Mouse (Mus musculus) neural tube, embryonic 14.5 days (tissue): ENCODE data around the gene Grid2. TPM values are rescaled to one million over a fixed set of nuclear protein-coding genes. Genes with fewer than 3 reads are reported as not detected.

Experiments
- ATAC-seq: fragments of 200-750 bp; cut with Nextera tagmentation; 2 replicates; pipeline ENCODE4 v1.8.0; 2017; ENCODE audit warnings: low read depth, mild to moderate bottlenecking, moderate TSS enrichment, moderate library complexity
- H3K27ac ChIP-seq: fragments of 300-500 bp; sonication (generic); 2 replicates; pipeline ENCODE4 v1.5.1; 2014; ENCODE audit warnings: low read depth, mild to moderate bottlenecking, control low read depth, low read length, moderate library complexity, mixed read lengths
- H3K27me3 ChIP-seq: fragments of 300-500 bp; sonication (generic); 2 replicates; pipeline ENCODE4 v1.6.1; 2014; ENCODE audit warnings: low read length; ENCODE audit not compliant: control insufficient read depth, insufficient read depth
- H3K36me3 ChIP-seq: fragments of 300-500 bp; sonication (generic); 2 replicates; pipeline ENCODE4 v1.6.1; 2014; ENCODE audit warnings: low read length, mixed read lengths; ENCODE audit not compliant: control insufficient read depth, insufficient read depth
- H3K4me1 ChIP-seq: fragments of 300-500 bp; sonication (generic); 2 replicates; pipeline ENCODE4 v1.6.1; 2014; ENCODE audit warnings: low read length; ENCODE audit not compliant: control insufficient read depth, insufficient read depth
- H3K4me2 ChIP-seq: fragments of 300-500 bp; sonication (generic); 2 replicates; pipeline ENCODE4 v1.6.1; 2014; ENCODE audit warnings: mild to moderate bottlenecking, low read depth, low read length, control low read depth
- H3K4me3 ChIP-seq: fragments of 300-500 bp; sonication (generic); 2 replicates; pipeline ENCODE4 v1.5.1; 2014; ENCODE audit warnings: low read depth, low read length, control low read depth, mixed read lengths
- H3K9ac ChIP-seq: fragments of 300-500 bp; sonication (generic); replicated peaks from 2 replicates; pipeline ENCODE4 v1.6.1; 2014; ENCODE audit warnings: low read depth, mild to moderate bottlenecking, control low read depth, low read length, mixed read lengths
- H3K9me3 ChIP-seq: fragments of 300-500 bp; sonication (generic); 2 replicates; pipeline ENCODE4 v1.6.1; 2016; ENCODE audit warnings: low read length; ENCODE audit not compliant: control insufficient read depth
- WGBS: fragments of 180-500 bp; shearing (Covaris S2); extraction: QIAGEN DNeasy Blood & Tissue Kit; methylation state at CpG from one replicate; pipeline ENCODE4 v1.1.7; 2014; 5-methylcytosine and 5-hydroxymethylcytosine counted together
- polyA plus RNA-seq: library from polyadenylated mRNA; unstranded; fragments of >200 nt; fragmentation: Nextera tagmentation; extraction: Ambion mirVana; gene quantifications from 2 replicates; pipeline ENCODE4 v1.2.1, GENCODE M21; 2014

Grid2 gene
- polyA plus RNA-seq, 1 experiment from 2014 or later = 25.1 TPM

DNA sequence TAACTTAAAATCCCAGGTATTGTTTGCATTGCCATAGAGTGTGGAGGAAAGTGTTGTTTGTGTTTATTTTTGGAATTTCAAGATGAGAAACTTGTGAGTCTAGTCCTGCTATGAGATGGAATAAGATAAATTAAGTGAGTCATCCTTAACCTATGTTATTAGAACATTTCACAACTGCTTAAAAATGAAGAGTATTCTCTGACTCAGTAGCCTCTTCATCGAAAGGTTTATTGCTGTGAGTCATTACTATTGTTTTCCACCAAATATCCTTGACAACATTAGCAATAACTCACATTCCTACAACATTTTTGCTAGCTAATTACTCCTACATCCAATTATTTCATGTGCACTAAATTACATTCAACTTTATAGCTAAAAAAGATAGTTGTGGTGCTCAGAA is 91.3 kb downstream of the Grid2 start:
- Histone ChIP-seq H3K4me1 (no peaks in the 10 kb centered on the region), H3K9ac (no peak overlapping the region), H3K27me3 (no peaks in the 10 kb centered on the region), H3K9me3 (no peaks in the 10 kb centered on the region), H3K27ac (no peak overlapping the region), H3K4me3 (no peak overlapping the region), H3K4me2 (no peak overlapping the region), H3K36me3 (no peaks in the 10 kb centered on the region)
- no peak for ATAC-seq
- 91% methylated on average over 1 of the region's 1 CpGs for whole genome bisulfite sequencing

DNA sequence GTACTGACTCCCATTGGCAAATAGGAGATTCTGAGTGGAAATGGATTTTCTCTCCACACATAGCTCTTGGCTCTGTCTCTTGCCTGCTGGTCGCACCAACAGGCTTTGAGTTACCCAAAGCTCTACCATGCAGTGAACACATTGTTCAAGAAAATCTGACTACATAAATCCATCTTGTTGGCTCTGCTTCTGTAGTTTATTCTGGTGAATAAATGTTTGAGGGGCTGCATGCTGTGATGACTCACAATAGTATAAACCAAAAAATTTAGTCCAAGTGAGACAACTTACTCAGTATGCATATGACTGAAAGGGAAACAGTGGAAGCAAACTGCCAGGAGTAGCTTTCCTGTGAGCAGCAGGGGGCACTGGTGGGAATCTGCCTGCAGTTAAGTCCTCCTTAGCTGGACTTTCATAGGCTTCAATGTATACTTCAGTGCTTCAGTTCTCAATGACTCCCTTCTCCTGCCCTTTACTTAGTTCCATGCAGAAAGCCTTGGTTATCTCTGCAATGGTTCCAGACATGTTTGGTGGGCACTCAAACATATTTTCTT is 125.5 kb downstream of the Grid2 start:
- Histone ChIP-seq H3K4me1 (no peaks in the 10 kb centered on the region), H3K27me3 (no peaks in the 10 kb centered on the region), H3K27ac (no peak overlapping the region), H3K4me2 (no peak overlapping the region), H3K9ac (no peak overlapping the region), H3K36me3 (no peaks in the 10 kb centered on the region), H3K9me3 (no peaks in the 10 kb centered on the region), H3K4me3 (no peak overlapping the region)
- no peak for ATAC-seq
- 84% methylated on average over 1 of the region's 1 CpGs for WGBS

DNA sequence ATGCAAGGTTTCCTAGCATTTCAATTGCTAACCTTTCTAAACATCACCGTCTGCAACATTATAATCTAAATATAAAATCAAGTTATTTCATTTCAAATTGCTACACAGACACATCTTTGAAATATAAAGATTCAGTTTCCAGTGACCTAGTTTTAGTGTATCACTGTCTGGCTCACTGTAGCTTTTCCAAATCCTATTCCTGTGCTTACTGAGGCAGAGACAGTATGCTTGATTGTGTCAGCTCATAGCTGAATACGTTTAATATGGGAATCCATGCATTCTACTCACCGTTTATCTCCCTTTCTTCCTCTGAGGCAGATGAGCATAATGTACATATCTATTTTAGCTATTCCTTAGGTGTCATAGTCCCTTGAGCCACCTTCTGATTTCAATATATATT is 146.0 kb downstream of the Grid2 start:
- H3K9ac ChIP-seq = no peak overlapping the region
- ATAC-seq = no peak
- no peaks in the 10 kb centered on the region for H3K27me3 ChIP-seq
- H3K9me3 ChIP-seq = no peaks in the 10 kb centered on the region
- H3K4me3 ChIP-seq = no peak overlapping the region
- no peaks in the 10 kb centered on the region for H3K4me1 ChIP-seq
- WGBS = 85% methylated on average over 3 of the region's 3 CpGs
- no peak overlapping the region for H3K27ac ChIP-seq
- no peak overlapping the region for H3K4me2 ChIP-seq
- no peaks in the 10 kb centered on the region for H3K36me3 ChIP-seq

DNA sequence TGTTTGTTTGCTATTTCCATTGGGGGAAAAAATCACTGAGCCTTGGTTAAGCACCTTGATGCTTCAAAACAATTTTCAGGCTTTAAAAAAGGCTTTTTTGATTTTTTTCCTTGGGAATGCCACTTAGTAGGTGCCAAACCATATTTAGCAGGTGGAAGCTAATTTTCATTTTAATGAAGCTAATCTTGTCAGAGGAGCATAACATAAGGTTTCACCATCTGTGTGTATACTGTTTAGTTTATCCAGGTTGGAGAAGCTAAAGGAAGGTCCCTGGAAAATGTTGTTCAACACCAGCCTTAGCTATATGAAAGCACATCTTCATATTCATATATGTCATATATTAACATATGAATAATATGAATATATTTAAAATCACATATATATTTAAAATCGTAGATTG is 161.9 kb downstream of the Grid2 start:
- WGBS = 94% methylated on average over 1 of the region's 1 CpGs

DNA sequence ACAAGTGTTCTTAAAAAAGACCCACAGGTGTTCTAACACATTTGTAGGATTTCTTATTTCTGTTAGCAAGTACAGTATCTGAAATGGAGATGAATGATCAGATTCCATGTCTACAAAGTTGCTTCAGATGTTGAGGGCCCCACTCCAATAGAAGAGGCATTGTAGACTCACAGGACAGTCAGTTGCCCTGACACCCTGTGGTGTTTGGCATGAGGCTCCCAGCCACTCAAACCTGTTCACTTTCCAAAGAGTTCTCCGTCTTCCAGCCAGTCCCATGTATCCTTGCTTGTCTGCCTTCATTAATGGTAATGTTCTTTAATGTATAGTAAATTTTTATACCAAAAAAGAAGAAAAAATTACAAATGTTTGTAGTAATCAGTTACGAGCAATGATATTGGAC is 177.1 kb downstream of the Grid2 start:
- Histone ChIP-seq H3K9me3 (no peaks in the 10 kb centered on the region), H3K36me3 (no peaks in the 10 kb centered on the region), H3K4me2 (no peak overlapping the region), H3K9ac (no peak overlapping the region), H3K27ac (no peak overlapping the region), H3K4me1 (no peaks in the 10 kb centered on the region), H3K27me3 (no peaks in the 10 kb centered on the region), H3K4me3 (no peak overlapping the region)
- 90% methylated on average over 2 of the region's 2 CpGs for WGBS
- ATAC-seq = no peak

More for the DNA sequence above, 161.9 kb downstream of the Grid2 start:
- H3K27me3 ChIP-seq = no peaks in the 10 kb centered on the region
- H3K27ac ChIP-seq = no peak overlapping the region
- no peak overlapping the region for H3K9ac ChIP-seq
- H3K9me3 ChIP-seq = no peaks in the 10 kb centered on the region
- H3K36me3 ChIP-seq = no peaks in the 10 kb centered on the region
- no peak overlapping the region for H3K4me3 ChIP-seq
- no peak overlapping the region for H3K4me2 ChIP-seq
- ATAC-seq = no peak
- H3K4me1 ChIP-seq = no peaks in the 10 kb centered on the region

DNA sequence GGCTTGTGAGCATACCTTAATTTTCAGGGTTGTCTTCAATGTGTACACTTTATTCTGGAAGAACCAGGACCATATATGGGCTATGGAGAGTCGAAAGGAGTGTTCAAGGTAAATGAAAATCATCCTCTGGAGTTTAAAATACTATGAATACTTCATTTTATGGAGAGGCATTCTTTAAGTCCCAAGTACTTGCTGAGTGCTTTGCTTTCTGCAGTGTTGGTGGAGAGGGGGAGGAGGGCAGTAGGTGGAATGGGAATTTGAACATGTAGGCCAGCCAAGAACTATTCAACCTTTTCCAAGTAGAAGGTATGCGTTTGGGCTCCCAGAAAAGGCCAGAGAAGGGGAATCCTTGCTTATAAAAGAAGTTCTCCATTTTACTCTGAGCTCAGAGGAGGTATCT is 192.5 kb downstream of the Grid2 start:
- WGBS = 85% methylated on average over 2 of the region's 2 CpGs
- Histone ChIP-seq H3K9ac (no peak overlapping the region), H3K36me3 (no peaks in the 10 kb centered on the region), H3K27ac (no peak overlapping the region), H3K9me3 (no peaks in the 10 kb centered on the region), H3K4me1 (no peaks in the 10 kb centered on the region), H3K4me2 (no peak overlapping the region), H3K4me3 (no peak overlapping the region), H3K27me3 (no peaks in the 10 kb centered on the region)
- ATAC-seq = no peak

DNA sequence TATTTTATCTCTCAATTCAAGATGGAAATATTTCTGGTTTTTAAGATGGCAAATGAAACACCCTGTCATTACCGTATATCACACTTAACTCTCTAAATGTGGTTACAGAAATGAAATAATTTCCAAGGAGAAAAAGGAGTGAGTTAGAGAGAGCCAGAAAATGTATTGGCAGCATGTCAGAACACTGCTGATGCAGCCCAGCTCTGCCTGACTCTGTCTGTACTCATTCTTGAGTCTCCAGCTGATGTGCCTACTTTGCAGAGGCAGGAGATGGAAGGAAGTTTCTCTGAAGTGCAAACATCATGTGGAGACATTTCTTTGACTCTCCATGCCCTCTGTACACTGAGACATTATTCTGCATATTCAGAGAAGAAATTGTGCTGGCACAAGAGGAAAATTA is 226.5 kb downstream of the Grid2 start:
- no peaks in the 10 kb centered on the region for H3K27me3 ChIP-seq
- H3K4me2 ChIP-seq = no peak overlapping the region
- ATAC-seq = no peak
- no peak overlapping the region for H3K9ac ChIP-seq
- no peaks in the 10 kb centered on the region for H3K36me3 ChIP-seq
- H3K4me1 ChIP-seq = no peaks in the 10 kb centered on the region
- no peaks in the 10 kb centered on the region for H3K9me3 ChIP-seq
- no peak overlapping the region for H3K4me3 ChIP-seq
- 91% methylated on average over 1 of the region's 1 CpGs for WGBS
- H3K27ac ChIP-seq = no peak overlapping the region

DNA sequence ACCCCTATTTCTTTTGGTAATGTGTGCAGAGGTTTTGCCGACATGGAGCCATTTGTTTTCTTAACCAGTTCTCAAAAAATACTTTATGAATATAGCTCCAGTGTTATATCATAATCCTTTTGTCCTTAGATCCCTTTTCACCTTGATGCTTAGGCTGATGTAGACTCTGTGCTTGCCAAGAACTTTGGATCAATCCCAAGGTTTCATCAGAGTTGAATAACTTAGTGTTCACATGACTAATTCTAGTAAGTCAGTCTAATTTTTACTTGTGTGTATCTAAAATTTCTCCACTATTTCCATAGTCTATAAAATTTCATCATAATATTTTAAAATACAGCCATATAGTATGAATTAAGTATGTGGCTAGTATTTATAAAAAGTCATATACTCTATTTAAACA is 259.3 kb downstream of the Grid2 start:
- 93% methylated on average over 1 of the region's 1 CpGs for WGBS
- no peaks in the 10 kb centered on the region for H3K36me3 ChIP-seq
- no peaks in the 10 kb centered on the region for H3K9me3 ChIP-seq
- no peak for ATAC-seq
- no peak overlapping the region for H3K9ac ChIP-seq
- H3K27me3 ChIP-seq = no peaks in the 10 kb centered on the region
- no peak overlapping the region for H3K4me3 ChIP-seq
- no peak overlapping the region for H3K4me2 ChIP-seq
- H3K4me1 ChIP-seq = no peaks in the 10 kb centered on the region
- H3K27ac ChIP-seq = no peak overlapping the region

DNA sequence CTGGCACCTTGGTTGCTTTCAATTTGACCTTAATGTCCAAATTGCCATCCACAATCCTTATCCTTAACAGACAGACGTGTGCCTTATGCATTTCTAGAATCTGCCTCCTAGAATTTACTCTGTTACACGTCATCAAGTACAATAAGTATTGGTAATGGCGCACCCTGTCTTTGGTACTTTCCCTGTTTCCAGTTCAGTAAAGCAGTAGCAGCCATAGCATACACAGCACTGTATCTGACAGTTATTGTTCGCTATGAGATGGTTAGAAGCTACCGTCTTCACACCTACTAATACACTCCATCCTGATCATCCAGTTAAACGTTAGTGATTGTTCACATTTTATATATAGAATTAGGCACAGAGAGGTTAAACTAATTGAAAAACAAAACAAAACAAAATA is 260.3 kb downstream of the Grid2 start:
- no peak overlapping the region for H3K27ac ChIP-seq
- H3K9ac ChIP-seq = no peak overlapping the region
- no peaks in the 10 kb centered on the region for H3K4me1 ChIP-seq
- no peak overlapping the region for H3K4me2 ChIP-seq
- no peak overlapping the region for H3K4me3 ChIP-seq
- ATAC-seq = no peak
- no peaks in the 10 kb centered on the region for H3K36me3 ChIP-seq
- H3K27me3 ChIP-seq = no peaks in the 10 kb centered on the region
- 80% methylated on average over 6 of the region's 6 CpGs for WGBS
- no peaks in the 10 kb centered on the region for H3K9me3 ChIP-seq

DNA sequence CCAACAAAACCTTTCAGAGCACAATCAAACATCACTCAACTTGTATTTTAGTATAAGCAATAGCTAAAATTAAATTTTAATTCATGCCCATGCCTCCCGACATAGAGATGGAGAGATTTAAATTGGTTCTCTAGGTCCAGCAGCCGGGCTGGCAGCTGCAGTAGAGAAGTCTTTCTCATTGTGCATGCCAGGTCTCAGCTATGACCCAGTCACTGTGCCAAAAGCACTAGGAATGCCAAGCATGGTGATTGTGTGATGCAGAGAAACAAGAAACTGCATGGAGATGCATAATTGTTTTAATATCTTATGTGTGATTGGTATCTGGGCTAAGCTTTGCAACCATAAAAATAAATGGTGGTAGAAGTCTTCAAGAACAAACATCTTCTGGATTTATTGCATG is 276.1 kb downstream of the Grid2 start:
- no peaks in the 10 kb centered on the region for H3K4me1 ChIP-seq
- no peaks in the 10 kb centered on the region for H3K36me3 ChIP-seq
- H3K27ac ChIP-seq = no peak overlapping the region
- H3K9ac ChIP-seq = no peak overlapping the region
- H3K4me3 ChIP-seq = no peak overlapping the region
- H3K4me2 ChIP-seq = no peak overlapping the region
- no peak for ATAC-seq
- WGBS = 84% methylated on average over 2 of the region's 2 CpGs
- H3K27me3 ChIP-seq = no peaks in the 10 kb centered on the region
- H3K9me3 ChIP-seq = no peaks in the 10 kb centered on the region
